Mouse (Mus musculus): ENCODE measurements around the gene Tvp23a.

Tvp23a gene

DNA sequence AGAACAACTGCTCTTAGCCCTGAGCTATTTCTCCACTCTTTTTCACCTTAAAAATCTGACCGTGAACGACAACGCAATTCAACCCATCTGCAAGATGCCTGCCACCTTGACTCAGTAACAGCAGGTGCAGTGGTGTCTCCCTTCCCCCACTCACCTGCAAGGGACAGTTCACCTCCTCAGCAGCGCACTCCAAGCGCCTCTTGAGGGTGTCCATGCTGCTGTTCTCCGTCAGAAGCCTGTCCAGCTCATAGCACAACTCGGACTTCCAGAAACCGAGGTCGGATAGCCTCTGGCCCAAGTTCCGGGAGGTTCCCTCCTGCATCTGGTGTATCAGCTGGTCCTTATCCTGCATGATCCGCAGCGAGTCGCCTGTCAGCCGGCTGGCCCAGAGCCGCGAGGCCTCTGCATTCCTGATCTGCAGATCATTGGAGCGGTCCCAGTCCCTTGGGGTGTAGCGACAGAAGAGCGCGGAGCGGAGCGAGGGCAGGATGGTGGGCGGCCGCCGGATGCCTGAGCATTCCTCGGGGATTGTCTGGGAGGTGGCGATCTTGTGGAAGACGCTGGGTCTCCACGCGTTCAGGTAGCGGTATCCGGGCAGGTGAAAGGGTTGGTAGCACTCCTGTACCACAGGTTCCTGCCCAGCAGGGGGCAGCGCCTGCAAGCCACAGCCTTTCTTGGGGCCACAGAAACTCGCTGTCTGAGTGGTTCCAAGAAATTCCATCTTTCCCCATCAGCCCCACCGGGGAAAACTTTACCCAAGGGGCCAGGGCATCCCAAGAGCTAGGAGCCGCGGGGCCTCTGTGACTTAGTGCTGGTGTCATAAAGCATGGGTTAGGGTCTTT is 52.2 kb downstream of the Tvp23a start, which contains the start of gene Tekt5:
Gene Tekt5 (minus strand): TSS at position 792 of the 842 bp plus-strand sequence.
- no peak for DNase-seq (ENCODE audit: low spot score in 2 of 2)

GRCm38 (mm10) chr16:10392587-10392986 is 54.6 kb downstream of the Tvp23a start:
- DNase-seq (ENCODE audit: low spot score in 2 of 2) = no peak

DNA sequence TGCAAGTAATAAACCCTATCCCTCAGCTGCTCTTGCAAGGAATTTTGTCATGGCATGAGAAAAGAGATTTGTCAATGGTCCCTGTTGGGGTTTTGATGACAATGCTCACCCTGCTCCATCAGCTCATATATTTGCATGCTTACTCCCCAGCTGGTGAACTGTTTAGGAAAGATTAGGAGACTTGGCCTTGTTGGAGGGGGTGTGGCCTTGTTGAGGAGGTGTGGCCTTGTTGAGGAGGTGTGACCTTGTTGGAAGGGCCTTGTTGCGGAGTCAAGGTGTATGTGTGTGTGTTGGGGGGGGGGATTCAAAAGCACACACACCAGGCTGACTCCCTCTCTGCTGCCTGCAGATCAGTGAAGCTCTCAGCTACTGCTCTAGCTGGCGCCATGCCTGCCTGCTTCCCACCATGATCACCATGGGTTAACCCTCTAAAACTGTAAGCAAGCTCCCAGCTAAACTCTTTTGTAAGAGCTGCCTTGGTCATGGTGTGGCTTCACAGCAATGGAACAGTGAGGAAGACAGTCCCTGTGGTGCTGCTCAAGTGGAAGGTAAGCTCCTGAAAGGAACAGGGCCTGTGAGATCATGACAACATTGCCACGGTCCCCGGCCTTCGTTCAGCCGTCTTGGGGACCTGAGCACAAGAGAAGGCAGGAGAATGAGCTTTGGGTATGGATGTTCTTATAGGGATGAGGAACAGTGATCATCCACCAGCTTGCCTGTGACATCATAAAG is 58.4 kb downstream of the Tvp23a start:
- DNase-seq (ENCODE audit: low spot score in 2 of 2) = no peak

DNA sequence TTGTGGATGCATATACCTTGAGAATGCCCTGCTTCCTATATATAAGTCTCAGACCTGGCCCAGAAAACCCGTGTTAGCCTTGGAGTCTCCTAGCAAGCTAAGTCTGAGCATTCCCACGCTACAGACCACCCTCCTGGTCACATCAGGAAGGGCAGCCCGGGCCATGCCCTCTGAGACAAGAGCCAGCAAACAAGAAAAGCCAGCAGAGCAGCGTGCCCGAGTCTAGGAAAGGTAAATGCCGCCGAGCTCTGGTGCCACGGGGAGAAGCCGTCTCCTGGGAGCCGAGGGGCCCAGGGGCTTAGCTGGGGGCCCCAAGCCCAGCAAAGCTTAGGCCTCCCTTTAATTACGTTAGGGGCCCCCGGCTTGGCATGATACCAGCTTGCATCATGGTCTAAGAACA is 61.9 kb downstream of the Tvp23a start:
- no peak for DNase-seq (ENCODE audit: low spot score in 2 of 2)

GRCm38 (mm10) chr16:10384544-10384943 is 62.6 kb downstream of the Tvp23a start:
- DNase-seq (ENCODE audit: low spot score in 2 of 2) = no peak

DNA sequence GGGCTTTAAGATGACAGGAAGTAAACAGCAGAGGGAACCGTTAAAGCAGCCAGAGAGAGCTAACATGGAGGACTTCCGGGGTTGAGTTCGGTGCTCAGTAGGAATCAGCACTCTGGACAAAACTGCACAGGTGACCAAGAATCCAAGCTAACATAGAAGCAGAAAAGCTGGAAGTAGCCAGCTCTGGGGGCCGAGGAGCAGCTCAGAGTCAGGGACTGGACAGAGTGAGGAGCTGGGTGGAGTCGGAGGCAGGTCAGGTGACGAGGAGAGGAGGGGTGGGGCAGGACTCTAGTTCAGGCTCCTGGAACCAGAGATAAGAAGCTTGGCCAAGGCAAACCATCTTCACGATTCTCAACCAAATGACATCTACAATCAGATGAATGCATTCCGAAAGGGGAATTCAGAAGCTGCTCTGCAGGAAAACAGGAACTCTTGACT is 63.1 kb downstream of the Tvp23a start:
- DNase-seq (ENCODE audit: low spot score in 2 of 2) = no peak

DNA sequence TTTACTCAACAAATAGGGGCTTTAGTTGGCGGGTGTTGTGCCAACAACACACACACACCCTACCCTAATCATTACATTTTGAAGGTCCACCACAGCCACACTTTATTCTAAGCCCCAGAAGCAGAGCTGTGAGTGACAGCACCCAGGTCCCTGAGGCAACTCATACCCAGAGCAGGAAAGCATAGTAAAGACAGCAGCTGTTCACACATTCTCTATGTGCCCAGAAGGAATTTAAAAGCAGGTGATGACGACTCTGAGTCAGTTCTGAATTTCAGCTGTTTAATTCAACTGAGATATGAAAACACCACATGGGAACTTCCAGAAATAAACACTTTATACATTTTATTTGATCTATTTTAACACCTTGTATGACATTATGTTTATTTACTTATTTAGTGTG is 67.6 kb downstream of the Tvp23a start:
- DNase-seq (ENCODE audit: low spot score in 2 of 2) = no peak

GRCm38 (mm10) chr16:10377286-10377685 is 69.9 kb downstream of the Tvp23a start:
- DNase-seq (ENCODE audit: low spot score in 2 of 2) = no peak

DNA sequence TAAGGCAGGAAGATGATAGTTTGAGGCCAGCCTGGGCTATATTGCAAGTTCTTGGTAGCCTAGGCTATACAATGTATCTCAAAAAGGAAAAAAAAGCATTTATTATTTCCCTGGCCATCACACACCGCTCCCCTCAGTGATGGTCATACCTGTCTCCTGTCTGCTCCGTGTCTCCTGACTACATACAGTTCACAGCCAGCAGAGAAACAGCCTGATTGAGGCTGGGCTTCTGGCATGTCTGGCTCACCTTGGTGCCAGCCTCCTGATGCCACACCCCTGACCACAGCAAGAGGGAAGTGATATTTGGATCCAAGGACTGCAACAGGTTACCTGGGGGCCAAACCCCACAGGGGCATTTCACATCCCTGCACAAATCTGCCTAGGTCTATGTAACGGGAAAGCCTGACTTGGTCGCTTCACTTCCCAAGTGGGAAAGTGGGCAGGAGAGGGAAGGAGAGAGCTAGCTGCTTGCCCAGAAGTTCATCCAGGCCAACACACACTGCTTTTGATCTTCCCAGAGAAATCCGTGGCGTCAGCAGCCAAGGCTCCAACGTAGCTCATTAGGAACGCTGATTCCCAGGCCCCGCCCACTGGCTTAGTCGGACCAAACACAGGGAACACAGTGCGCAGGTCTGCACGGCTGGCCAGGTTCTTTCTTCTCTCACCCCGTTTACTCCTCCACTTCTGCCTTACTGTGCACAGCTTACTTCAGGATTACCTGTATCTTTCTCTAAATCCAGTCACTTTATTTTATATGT is 72.7 kb downstream of the Tvp23a start:
- DNase-seq (ENCODE audit: low spot score in 2 of 2) = no peak

- DNase-seq (ENCODE audit: low spot score in 2 of 2) = no peak
Observed at GRCm38 (mm10) chr16:10372372-10372771, 74.8 kb downstream of the Tvp23a start.
